Mouse (Mus musculus) left cerebral cortex, adult 11 months (tissue): Measurements from ENCODE around the gene Arl6ip5.
"Not testable (repeated sequence)": the region's sequence is repeated elsewhere in the genome, so short reads cannot be mapped to it uniquely, and the experiment has no call there.

Experiments used
- DNase-seq: peaks from one replicate; pipeline ENCODE4 v3.0.0; 2022; ENCODE audit warnings: low spot score

Arl6ip5 gene

DNA sequence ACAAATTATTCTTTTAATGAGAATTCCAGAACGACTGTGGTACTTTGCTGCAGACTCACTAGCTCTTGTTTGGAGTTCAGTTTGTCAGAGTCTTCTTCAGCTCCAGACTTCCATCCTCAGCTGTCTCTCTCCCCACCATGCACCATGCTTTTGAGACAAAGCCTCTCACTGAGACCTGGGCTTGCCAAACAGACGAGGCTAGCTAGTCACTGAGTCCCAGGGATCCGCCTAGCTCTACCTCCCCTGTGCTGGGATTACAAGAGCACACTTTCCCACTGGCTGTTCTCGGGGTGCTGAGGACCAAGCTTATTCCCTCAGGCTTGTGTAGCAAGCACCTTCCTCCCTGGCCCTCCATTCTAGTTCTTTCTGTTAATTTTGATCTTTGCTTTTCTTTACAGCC lies 13.1 kb downstream of the Arl6ip5 start:
- DNase-seq, result no peak

DNA sequence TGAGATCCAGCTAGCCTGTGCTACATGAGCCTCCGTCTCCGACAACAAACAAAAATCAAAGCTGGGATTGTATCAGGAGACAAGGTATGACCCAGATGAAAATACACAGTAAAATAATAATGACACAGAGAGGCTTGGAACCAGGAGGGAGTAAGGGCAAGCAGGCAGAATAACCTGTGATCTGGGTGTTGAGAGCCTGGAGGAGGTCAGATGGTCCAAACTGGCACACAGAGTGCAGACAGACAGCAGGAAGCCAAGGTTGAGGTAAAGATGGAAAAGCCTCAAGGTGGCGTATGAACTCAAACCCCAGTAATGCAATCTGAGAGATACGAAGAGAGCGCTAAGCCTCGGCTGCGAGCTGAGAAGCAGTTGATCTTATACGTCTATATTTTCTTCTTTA lies 14.0 kb downstream of the Arl6ip5 start:
- no peak for DNase-seq

DNA sequence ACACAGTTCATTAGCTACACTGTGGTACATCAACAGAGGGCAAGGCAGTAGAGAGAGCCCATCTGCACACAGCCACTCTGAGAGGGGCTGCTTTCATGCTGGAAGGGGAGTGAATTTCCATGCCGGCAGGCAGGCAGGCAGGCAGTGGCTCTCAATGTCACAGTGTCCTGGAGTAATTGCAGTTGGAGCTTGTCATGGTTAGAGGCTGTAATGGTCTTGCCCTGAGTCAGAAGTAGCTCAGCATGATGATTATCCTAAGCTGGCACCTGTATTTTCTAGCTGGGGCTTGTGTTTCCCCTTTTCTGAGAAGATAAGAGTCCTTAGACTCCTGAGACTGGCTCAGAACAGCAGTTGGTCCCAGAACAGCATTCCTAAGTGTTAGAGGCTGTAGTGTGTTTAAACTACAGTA lies 15.6 kb downstream of the Arl6ip5 start:
- DNase-seq, result no peak

DNA sequence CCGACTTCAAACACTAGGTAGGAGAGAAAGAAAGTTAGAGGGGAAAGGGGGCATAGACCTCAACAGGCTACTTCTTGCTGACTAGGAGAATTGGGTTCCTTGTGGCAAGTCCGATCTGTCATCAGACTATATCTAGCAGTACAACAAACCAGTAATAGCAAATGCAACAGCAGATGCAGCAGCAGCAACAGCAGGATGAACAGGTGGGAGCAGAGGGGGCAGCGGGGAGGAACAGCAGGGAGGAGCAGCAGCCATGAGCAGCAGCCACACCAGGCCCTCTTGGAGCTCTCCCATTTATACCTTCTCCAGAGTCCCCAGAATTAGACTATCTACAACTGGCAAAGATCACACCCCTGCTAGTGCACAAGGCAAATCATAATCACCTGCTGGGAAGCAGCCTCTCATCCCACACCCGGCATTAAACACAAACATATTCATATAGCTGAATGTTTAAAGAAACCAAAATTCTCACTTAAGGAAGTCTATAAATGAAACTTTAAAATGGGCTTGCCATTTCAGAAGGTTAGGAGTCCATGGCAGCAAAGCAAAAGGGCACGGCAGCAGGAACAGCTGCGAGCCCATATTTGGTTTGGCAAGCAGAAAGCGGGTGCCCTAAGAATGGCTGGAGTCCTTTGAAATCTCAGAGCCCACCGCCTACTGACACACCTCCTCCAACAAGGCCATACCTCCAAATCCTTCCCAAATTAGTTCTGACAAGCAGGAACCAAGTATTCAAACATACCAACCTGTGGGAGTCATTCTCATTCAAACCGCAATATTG lies 16.8 kb downstream of the Arl6ip5 start:
- DNase-seq, result no peak

DNA sequence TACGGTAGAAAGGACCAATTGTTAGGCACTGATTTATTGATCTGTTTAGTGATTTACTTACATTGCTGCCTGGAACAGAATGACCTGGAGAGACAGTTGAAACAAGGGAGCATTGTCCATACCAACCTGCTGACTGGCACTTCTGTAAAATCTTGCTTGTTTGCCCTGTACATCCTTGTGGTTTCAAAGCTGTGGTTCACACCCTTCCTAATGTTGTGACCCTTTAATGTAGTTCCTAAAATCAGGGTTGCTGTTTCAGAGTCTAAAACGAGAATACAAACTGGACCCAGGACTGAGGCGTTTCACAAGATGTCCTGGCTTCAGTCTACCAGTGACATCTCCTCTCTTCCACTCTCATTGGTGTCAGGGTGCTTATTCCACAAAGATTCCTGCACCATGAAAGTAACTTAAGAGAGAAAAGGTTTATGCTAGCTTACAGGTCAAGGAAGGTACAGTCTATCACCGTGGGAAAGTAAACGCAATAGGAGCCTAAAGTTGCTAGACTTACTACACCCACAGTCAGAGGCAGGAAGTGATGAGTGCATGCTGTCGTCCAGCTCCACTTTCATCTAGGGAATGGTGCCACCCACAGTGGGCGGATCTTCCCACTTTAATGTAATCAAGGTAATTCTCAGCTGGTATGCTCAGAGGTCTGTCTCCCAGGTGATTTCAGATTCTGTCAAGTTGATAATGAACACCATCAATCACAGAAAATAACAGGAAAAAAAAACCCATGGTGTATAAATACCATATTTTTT lies 24.6 kb downstream of the Arl6ip5 start:
- no peak for DNase-seq

DNA sequence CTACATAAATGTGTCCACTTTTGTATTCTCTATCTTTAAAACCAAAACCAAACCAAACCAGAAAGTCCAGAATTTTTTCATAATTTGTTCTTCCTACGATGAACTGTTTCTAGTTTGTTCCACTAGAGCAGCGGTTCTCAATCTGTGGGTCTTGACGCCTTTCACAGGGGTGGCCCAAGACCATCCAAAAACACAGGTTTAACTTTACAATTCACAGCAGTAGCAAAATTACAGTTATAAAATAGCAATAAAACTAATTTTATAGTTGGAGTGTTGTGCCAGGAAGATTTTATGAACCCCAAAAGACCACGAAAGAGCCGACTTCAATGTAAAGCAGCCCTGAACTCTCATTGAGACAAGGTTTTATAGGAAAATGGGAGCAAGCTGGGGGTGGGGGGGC lies 25.6 kb downstream of the Arl6ip5 start:
- DNase-seq, result no peak

DNA sequence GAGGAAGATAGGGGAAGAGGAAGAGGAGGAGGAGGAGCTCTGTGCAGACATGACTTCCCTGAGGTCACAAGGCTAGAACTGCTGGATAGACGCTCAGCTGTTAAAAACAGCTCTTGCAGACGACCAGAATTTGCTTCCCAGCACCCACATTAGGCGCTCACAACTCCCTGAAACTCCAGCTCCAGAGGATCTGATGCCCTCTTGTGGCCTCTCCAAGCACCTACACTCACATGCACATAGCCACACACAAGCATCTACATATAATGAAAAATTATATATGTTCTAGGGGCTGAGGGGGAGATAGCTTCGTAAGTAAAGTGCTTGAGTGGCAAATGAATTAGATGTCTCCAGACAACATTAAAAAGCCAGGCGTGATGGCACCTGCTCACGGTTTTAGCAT lies 28.9 kb downstream of the Arl6ip5 start:
- DNase-seq, result no peak

DNA sequence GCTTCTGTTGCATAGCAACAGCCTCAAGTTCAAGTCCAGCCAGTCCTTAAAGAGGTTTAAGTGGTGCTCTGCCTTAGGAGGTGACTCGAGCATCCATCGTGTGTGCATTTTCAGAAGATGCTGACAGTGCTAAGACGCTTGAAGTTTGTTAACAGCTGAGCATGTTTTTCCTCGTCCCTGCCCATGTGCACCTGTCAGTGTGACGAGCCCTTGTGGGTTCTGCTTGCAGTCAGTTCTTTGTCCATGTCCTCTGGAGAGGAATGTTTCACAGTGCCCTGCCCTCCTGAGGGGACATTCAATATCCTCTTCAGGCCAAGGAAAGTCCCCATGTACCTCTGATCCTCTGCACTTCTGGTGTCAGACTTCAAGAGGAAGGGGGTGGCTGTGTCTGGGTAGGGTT lies 29.6 kb downstream of the Arl6ip5 start:
- DNase-seq, result no peak

DNA sequence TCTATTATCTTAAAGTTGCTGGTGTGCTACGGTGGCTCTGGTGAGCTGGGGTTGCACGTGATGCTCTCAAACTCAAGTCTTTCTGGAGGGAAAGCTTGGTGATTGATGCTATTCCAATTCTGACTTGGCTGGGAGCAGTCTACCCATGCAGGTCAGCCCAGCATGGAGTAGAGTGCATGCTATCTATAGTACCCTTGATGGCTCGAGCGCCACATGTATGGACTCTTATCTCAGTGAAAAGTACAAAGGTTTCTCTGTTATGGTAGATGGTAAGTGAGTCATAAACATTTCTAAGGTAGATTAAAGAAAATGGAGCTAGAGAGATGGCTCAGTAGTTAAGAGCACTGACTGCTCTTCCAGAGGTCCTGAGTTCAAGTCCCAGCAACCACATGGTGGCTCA lies 32.0 kb downstream of the Arl6ip5 start:
- DNase-seq, result no peak

DNA sequence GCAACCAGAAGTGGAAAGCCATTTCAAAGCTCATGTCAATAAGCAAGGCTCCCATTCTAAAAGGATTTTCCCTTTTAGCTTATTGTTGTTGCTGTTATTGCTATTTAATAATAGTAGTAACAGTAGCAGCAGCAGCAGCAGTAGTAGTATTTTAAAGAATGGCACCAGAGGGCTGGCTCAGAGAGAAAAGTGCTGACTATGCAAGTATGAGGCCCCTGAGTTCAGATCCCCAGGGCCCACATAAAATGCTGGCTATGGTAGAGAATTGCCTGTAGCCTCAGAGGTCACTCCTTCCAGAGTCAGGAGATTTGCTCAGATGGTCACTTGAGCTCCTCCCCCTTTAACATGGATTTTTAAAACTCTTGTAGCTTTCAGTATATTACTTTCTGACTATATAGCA lies 34.7 kb downstream of the Arl6ip5 start:
- DNase-seq, result no peak

DNA sequence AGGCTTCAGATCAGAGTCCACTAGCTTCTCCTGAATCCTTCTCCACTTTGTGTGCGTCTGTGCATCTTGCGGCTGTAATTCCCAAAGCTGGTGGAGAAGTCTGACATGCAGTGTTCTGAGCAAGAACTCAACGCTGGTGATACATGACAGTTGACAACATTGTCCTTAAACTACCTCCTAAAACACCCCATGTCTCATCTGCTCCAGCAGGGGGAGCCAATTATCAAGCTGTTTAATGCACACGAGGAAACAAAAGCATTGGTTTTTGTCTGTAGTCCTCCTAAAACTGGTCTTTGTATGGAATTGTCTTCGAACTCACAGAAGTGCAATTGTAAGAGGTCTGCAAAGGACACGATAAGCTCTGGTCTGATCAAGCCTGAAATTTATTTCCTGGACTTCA lies 40.5 kb downstream of the Arl6ip5 start:
- DNase-seq, result no peak

DNA sequence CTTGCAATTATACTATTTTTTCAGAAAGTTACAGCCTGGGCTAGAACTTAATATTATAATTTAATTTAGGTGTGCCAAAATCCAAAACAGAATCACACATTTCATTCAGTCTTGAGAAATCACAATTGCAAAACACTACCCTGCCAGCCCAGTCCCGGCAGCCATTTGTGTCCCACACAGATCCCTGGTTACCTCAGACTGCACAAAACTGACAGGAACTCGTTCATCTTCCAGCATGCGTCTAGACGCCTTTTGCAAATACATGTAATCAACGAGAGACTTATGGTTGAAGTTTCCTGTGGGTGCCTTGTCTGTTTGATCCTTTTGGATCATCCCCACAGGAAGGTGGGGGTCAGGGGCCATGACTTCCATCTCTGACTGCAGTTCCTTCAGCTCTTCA lies 41.6 kb downstream of the Arl6ip5 start:
- DNase-seq, result no peak

DNA sequence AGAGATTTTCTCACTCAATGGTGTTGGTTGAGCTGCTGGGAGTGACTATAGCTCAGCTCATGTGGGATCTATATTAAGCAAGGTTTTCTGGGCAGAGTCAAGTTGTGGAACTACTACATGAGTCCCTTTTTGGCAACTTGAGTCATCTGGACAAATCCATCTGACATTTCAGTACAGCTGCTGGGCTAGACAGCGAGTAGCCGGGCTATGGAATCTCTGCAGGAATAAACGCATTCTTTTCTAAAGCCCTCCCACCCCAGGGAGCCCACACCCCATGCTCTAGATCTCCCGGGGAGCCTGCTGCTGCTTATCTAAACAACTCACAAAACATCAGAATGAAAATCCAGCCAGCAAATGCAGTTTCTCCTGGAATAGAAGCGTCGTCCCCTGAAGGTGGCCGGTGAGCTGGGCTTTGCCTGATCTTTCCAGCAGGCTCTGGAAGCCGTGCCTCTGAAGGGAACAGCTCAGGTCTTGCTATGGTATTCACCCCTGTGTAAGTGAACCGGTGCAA lies 42.3 kb downstream of the Arl6ip5 start, which contains the start of gene Lmod3:
Lmod3 (minus strand) TSS at position 49 of the 511 bp plus-strand sequence.
- no peak for DNase-seq

DNA sequence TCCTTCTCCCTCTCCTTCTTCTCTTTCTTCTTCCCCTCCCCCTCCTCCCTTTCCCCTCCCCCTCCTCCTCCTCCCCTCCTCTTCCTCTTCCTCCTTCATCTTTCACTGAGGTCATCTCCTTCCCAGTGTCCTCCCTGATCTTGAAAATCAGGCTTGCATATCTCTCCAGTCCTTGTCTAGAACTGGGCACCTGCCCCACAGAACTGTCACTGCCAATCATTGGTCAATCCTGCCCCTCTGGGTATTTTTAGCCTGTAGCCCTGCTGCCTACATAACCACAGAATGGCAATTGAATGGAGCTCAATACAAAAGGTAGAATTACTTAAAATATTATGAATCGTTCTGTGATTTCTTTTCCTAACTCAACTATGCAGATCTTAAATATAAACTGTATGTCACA lies 48.0 kb downstream of the Arl6ip5 start:
- DNase-seq, result no peak

DNA sequence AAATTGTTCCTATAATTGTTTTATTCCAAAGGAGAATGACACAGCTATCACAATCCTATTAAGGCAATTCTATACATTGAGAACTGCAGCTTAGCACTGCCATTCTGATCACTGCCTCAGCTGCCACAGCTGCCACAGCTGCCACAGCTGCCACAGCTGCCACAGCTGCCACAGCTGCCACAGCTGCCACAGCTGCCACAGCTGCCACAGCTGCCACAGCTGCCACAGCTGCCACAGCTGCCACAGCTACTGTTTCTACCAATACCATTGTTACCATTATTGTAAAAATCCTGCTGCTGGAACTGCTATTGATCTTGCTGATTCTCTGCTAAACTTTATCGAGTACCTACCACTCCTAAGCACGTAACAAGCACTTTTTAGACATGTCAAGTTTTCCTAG lies 49.4 kb downstream of the Arl6ip5 start:
- DNase-seq, result not testable (repeated sequence)

DNA sequence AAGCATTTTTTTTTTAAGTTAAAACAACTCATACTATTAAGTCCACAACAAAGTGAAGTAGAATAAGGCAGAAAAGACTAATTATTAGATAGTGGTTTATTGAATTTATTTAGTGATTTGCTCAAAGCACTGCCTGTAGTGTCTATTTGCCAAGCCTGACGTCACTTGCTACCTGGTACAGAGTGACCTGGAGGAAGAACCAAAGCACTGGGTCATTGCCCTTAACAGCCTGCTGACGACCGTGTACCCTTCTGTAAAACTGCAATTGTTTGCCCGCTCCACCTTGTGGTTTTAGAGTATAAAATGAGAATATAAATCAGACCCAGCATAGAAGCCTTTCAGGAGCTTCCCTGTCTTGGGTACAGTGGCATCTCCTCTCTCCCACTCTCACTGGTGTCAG lies 51.7 kb downstream of the Arl6ip5 start:
- no peak for DNase-seq

DNA sequence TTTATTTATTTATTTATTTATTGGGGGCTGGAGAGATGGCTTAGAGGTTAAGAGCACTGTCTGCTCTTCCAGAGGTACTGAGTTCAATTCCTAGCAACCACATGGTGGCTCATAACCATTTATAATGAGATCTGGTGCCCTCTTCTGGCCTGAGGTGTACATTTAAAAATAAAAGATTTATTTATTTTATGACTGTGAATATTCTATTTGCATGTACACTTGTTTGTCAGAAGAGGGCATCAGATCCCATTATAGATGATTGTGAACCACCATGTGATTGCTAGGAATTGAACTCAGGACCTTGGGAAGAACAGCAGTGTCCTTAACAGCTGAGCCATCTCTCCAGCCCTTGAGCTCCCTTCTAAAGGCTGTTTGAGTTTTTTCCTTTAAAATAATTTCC lies 53.3 kb downstream of the Arl6ip5 start:
- not testable (repeated sequence) for DNase-seq

DNA sequence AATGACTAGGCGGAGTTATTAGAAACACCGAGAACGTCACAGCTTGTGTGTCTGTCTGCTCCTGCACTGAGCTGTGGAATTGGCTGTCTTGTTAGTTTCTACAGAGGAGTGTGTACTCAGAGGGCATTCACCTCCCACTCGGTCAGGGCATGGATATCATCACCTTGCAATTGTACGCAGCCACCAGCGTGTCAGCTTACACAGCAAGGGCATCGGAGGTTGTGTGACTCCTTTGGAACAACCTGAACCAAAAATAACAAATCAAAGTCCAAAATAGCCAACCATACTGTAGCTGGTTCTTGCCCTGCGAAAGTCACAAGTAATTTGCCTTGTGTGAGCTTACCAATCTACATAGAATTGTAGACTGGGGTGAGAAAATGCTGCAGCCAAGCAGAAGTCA lies 54.8 kb downstream of the Arl6ip5 start:
- no peak for DNase-seq

DNA sequence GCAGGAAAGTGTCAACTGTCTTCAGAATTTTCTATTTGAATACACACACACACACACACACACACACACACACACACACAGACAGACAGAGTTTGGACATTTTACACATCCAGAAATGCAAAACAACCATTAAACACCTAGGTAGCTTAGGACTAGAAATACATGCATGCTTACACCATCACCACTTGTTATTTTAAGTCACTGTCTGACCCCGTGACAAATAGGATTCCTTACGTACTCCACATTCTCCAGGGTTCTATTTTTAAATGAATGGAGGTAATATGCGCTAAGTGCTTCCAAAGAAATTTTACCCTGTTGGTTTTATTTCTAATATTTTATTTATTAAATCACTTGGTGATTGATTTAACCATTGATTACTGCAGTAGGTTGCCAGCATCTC lies 55.2 kb downstream of the Arl6ip5 start:
- no peak for DNase-seq

DNA sequence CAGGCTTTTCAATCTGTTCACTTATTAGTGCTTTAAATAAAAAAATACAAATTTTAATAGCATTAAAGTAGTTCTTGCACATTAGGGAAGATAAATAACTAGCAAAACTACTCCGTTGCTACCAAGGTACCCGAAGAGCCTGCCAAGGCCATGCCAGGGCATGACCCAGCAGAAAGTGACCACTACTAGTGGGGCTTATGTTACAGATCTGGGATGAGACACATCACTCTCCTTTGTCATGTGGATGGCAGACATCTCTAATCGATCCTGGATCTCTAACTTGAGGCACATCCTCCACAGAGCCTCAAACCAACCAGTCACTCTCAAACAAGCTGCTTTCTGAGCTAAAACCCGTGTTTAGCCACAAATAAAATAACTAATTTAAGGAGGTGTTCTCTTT lies 56.2 kb downstream of the Arl6ip5 start:
- no peak for DNase-seq

DNA sequence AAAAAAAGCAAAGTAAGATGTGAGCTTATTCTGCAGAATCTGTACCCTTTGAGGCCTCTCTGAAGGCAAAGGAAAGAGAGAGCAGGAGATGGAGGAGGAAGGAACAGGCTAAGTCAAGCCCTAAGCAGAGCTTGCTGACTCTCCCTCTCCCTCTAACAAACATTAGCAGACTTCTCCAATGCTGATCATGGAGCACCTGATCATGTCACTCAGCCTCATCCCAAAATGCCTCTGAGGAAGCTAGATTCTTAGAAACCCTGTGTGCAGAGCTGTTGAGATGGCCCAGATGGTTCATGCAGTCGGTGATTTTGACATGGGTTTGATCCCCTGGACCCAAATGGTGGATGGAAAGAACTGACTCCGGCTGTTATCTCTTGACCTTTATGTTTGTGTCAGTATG lies 56.6 kb downstream of the Arl6ip5 start:
- no peak for DNase-seq

DNA sequence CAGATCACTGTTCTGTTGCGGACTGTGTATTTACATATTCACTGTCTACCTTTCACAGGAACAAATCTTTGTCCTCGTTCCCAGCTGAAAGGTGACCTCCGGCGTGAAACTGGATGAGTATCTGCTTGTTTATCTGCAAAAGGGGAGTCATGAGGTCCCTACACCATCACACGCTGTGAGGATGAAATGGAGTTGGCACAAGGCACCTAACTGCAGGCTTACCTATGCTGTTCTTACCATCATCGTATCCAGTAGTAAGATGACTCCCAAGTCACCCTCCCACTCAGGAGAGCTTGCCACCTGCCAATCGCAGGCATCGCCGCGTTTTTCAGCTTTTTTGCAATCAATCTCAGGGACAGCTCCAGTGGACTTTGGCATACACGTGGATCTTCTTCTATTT lies 59.1 kb downstream of the Arl6ip5 start:
- no peak for DNase-seq

DNA sequence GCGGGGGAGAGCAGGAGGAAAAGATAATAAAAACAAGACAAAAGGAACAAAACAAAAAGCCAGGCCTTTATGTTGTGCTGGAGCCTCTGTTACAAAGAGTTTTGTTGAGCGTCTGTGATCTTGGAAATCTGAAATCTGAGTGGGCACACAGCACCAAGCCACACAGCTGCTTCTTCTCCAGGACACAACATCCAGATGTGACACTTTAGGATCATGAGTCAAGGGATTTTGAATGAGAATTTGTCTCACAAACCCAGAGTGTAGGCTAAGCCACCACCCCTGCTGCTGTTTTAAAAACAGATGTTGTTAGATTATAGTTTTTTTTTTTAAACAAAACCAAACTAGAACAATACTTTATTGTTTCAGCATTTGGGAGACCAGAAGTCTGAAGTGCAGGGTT lies 61.9 kb downstream of the Arl6ip5 start:
- DNase-seq, result no peak
